Mouse (Mus musculus) spleen, postnatal 36 days (tissue): ENCODE measurements around the gene Gfpt1.
"Not testable (repeated sequence)": the region's sequence is repeated elsewhere in the genome, so short reads cannot be mapped to it uniquely, and the experiment has no call there.

ENCODE experiments used
- DNase-seq, 2 experiments: peaks; one replicate each; pipeline ENCODE4 v3.0.0; 2022; ENCODE audit warnings: low spot score in 2 of 2, mixed read lengths in 1 of 2

Gfpt1 gene

DNA sequence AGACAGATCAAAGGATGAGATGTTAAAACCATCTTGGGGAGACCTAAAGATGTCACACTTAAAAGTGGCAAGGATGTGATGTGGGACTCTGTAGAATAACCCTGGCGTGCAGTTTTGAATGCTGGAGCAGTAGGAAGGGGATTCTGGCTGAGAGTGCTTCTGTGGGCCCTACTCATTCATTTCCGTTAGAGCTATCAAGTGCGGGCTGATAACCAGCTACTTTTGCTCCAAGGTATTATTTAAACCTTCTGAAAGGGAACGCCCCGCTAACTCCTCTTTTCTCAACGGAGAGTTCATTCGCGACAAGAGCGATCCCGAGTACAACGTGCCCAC, 676 bp upstream of the Gfpt1 start:
- DNase-seq = no peak

DNA sequence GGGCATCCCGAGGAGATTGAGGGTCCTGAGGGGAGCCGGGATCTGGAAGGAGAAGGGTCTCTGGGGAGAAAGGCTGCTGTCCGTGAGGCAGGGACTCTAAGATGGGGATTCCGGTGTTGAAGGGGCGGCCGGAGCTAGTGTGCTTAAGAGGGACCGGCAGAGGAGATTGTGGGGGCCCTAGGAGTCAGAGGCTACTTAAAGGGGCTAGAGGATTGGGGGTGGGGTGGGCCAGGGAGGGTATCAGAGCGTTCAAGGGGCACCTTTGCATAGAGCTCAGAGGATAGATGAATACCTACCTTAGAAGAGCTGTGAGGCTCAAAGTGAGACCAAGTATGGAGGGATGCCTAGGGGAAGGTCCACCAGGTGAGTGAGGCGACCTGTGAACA, 478 bp downstream of the Gfpt1 start:
- no peak for DNase-seq

DNA sequence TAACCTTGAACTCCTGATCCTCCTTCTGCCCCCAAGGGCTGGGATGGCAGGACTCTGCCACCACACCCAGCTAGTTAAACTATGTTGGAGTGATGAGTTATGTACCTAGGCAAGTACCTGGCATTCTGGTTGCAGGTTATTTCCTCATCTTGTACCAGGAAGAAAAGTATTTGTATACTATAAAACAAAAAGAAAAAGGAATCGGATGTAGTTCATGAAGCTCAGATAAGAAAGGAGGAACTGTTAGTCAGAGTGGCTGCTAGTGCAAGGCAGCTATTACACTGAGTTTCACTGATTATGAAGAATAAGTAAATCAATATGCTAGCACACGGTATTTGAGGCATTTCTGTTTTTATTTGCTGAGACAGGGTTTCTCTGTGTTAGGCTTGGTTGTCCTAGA, 2.2 kb downstream of the Gfpt1 start:
- DNase-seq = no peak

DNA sequence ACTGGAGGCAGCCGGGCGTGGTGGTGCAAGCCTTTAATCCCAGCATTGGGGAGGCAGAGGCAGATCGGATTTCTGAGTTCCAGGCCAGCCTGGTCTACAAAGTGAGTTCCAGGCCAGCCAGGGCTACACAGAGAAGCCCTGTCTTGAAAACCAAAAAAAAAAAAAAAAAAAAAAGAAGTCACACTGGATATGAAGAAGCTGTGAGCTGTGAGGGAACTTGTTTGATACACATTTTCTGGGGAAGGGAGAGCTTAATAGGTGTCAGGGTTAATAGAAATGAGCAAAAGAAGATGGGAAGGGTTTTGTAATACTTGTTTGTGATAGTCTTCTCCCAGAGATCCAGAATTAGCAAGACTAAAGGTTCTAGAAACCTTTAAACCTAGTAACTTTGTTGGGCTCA, 2.9 kb downstream of the Gfpt1 start:
- no peak for DNase-seq

DNA sequence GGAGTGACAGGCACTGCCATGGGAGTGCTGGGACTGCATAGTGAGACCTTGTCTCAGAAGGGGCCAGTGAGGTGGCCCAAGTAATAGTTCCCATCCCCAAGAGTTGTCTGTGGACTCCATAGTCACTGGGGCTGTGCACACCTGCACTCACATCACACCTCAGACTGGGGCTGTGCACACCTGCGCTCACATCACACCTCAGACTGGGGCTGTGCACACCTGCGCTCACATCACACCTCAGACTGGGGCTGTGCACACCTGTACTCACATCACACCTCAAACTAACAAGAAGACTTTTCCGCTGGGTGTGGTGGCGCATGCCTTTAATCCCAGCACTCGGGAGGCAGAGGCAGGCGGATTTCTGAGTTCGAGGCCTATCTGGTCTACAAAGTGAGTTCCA, 6.1 kb downstream of the Gfpt1 start:
- DNase-seq = not testable (repeated sequence)

DNA sequence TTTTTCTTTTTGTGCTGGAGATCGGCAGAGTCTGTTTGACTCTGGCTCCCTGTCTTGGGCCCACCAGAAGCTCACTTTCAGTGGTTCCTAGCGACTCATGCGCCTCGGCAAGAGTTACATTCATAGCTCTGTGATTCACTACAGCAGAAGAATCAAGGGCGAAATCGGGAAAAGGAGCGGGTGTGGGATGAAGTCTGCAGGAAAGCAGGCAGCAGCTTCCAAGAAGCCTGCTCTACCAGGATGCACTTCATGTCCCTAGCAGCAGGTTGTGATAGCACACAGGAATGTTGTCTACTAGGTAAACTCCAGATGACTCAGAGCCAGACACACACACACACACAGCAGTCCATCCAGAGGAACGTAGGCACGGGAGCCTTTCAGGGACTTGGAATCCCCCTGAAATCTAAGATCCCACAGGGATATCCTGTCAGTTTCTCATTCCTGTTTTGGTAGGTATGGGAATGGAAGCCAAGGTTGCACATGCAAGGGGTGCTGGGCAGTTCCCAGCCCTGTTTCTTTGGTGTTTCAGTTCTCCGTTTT, 9.3 kb downstream of the Gfpt1 start:
- DNase-seq = no peak

DNA sequence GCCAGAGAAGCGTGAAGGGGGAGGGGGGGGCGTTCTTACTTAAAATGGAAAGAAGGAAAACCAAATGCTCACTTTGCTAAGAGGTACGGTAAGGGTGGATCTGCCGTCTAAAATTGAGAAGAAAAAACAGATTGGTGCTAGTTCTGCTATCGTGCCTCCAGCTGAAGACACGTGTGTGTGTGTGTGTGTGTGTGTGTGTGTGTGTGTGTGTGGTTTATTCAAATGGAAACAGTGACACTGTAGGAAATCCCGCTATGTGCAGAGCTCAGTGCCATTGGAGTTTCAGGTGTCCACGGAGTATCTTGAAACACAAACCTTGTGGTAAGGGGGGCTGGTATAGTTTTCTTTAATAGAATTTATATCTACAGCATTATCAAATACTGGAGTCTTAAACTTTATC, 11.5 kb downstream of the Gfpt1 start:
- DNase-seq = no peak

DNA sequence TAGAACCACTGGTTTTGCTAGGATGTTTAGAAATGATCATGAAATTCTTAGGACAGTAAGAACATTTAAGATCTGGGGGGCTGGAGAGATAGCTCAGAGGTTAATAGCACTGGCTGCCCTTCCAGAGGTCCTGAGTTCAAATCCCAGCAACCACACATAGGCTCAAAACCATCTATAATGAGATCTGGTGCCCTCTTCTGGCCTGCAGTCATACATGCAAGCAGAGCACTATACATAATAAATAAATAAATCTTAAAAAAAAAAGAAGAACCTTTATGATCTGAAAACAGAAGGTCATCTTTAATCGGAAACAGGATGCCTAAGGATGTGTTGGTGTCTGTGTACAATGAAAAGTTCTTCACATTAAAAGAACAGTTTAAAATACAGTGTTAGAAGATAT, 17.1 kb downstream of the Gfpt1 start:
- DNase-seq = no peak

DNA sequence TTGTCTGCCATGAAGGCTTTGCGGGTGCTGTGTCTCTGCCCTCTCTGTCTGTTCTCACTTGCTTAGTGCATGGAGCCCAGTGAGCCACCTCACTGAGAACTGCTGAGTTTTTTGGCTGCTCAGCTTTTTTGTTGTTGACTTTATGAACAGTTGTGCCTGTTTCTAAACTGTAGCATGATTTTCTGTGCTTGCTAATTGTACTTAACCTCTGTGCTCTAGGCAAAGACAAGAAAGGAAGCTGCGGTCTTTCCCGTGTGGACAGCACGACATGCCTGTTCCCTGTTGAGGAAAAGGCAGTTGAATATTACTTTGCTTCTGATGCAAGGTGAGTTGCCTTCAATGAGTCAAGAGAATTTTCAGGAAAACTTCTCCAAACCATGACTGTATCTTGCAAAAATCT, 20.9 kb downstream of the Gfpt1 start:
- DNase-seq = no peak

DNA sequence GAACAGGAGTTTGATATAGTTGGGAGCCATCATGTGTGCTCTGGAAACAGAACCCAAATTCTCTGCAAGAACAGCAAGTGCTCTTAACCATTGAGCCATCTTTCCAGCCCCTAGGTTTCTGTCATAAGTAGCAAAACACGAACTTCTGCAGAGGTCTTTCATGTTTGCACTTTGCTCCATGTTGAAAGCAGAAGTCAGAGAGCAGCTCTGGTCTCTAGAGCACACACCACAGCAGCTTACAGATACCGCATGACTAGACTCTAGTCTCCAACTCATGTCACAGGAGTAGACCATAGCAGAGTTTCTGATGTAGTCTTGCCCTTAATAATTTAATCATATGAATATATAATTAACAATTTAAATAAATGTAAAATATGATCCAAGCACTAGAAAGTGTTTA, 25.6 kb downstream of the Gfpt1 start:
- no peak for DNase-seq

DNA sequence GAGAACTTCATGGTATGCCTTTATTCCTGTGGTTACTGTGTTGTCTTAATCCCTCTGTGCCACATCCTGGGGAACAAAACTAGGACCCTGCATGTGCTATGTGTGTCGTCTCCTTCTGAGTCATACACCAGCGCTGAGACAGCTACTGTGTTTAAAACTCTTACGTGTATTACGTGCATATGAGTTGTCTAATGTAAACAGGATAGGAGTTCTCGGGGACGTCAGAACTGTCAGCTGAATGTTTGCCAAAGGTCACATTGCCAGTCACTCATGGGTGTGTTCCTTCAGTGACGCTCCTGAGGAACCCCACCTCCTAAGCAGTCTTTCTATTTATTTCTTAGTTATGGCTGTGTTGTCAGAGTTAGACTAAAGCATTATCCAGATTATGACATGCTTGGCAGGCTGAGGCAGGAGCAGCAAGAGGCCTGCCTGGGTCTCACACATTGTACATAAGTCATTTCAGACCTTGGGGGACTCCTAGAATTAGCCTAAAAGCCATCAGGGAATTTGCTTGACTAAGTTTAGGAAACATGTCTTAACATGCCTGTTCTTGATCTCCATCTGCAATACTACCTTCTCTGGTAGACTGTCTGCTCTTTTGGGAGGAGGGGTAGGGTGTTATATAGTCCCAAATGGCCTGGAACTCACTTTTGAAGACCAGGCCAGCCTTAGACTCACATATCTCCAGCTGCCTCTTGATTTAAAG, 26.7 kb downstream of the Gfpt1 start:
- no peak for DNase-seq

DNA sequence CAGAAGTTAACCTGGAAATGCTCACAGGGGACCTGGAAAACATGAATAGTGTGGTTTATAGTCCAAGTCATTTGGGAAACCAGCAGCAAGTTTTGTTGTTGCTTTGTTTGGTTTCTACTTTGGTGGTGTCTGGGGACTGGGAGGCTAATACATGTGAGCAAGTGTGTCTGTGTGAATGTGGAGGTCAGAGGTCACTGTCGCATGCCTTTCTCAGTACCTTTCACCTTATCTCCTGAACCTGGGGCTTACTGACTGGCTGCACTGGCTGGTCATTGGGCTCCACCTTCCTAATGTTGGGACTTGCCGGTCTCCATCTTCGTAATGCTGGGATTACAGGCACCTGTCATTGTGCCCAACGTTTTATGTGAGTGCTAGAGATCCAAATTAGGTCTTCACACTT, 28.0 kb downstream of the Gfpt1 start:
- DNase-seq = no peak

DNA sequence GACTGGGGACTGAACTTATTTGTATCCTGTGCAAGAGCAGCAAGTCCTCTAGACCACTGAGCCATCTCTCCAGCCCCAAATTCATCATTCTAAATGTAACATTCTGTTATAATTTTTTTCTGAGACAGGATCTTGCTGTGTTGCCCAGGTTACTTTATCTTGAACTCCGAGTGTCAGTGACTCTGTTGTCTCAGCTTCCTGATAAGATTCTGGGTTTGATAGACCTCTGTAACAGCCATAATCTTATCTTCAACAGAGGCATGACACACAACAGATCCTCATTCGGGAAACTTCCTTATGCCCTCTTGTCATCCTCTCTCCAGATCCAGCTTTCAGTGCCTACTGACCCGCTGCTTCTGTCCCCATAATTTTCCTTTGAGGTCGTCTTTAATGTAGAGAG, 30.1 kb downstream of the Gfpt1 start:
- DNase-seq = no peak

DNA sequence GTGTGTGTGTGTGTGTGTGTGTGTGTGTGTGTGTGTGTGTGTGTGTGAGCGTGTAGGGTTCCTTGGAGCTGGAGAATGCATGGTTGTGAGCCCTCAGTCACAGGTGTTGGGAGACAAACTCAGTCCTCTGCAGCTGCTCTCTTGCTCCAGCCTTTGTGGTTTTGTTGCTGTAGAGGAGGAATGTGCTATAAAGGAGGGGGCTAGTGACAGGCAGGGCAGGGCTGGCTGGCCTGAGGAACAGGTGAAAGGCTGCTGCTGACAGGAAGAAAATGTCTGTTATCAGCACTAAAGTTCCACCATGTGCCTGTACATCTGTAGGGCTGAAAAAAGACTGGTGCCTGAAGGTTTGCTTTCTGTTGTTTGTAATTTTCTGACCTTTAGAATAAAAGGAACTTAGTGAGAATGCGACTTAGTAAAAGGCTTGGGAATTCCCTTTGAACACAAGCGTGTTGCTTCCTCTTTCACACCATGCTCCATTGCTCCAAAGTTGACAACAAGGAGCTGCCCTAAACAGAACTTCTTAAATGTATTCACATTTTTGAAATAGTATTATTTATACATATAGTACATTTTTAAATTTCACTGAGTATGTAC, 32.5 kb downstream of the Gfpt1 start:
- peak; percentile 43 to 56 for DNase-seq

DNA sequence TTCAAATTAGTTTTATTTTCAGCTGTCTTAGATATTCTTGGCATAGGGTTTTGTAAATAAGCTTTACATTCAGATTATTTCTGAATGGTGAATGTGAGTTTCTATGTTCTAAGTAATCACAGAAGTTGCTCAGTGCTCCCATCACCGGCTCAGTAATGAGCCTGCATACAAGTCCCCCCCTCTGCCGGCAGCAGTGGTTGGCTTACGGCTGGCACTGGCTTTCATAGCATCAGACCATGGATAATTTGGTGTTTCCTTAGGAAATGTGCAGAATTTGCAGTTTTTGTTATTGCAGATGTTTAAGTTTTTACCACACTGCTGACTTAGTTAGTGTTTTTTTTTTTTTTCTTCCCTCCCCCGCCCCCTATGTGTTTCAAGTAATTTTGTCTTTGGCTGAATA, 36.8 kb downstream of the Gfpt1 start:
- no peak for DNase-seq

DNA sequence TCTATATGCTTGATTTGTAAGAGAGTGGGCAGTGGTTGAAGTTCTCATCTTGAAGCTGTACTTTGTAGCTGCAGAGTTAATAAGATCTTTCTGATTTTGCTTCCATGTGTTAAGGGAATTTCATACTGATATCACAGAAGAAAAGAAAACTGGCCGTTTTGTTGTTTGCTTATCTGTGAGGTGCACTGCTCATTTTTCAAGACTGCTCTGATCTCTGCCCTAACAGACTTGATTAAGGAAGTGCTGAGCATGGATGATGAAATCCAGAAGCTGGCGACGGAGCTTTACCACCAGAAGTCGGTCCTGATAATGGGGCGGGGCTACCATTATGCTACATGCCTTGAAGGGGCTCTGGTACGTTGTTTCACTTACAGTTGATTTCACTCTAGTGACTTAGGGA, 42.4 kb downstream of the Gfpt1 start:
- no peak for DNase-seq

DNA sequence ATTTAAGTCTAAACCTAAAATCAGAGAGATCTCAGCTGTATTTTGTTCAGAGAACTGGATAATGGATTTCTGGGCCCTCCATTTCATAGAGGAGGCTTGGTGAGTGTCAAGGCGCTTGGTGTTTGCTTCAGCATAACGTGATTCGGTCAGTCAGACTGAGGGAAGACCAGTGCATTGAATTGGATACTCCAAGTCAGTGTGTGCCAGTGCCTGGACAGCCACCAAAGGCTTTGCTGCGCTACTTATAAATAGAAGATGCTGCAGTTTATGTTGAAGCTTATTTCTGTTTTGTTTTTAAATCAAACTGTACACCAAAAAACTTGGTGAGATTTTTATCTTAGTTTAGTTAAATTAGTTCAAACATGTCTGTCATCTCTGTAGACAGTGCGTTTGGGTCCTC, 45.7 kb downstream of the Gfpt1 start:
- no peak for DNase-seq

DNA sequence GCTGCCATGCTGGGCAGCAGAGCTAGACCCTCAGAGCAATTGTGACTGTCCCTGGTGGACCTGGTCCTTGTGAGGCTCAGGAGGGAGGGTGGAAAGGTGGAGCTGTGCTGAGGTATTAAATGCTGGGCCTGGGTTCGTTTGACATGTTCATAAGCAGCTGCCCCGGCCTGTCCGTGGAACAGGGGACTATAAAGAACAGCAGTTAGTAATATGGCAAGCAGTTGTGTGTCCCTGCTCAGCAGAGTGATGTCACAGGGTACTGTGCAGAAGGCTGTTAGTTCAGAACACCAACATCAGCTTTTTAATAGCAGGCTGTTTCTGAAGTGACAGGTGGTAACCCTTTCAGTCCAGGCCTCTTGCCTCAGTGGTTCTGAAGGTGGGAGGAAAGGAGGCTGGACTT, 48.2 kb downstream of the Gfpt1 start:
- no peak for DNase-seq

DNA sequence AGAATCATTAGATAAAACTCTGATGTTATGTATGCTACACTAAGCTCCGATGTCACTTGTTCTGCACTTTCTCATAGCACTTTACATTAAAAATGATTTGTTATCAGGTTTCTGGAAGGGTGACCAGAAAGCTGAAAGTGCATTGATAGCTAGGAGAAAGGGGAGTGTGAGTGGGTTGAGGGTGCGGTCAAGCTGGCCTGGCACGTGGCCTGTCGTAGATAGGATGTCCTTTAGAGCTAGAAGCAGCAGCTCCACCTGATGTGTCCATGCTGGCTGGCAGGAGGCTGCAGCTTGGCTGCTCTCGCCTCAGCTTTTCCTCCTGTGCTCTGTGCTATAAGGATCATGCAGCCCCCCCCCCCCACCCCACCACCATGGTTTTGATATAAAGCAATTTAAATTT, 49.8 kb downstream of the Gfpt1 start:
- DNase-seq = no peak

DNA sequence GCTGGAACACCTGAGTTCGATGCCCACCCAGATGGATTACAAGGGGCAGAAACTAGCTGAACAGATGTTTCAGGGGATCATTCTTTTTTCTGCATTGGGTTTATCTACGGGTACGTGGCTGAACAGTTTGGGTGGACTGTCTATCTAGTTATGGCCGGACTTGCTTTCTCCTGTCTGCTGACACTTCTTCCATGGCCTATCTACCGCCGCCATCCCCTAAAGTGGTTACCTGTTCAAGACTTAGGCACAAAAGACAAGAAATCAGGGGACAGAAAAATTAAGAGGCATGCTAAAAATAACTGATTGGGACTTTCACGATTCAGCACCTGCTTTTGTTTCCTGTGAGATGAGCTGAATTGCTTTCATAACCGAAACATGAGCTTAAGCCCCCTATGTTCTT, 51.0 kb downstream of the Gfpt1 start:
- not testable (repeated sequence) for DNase-seq

DNA sequence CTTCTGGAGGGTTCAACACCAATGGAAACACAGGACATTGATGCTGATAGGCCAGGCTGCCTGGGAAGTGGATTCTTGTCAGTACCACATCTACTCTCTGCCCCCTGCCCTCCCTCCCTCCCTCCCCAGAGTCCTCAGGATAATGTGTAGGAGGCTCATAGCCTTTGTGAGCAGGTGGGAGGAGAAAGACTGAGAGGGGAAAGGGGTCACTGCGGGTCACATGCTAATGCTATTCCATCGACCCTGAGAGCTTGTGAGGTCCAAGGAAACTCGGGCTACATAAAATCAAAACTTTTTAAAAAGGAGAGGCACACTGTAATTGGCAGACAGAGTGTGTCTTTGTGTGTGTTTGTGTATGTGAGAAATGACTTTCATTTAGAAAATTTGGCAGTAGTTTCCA, 56.6 kb downstream of the Gfpt1 start:
- DNase-seq = no peak

DNA sequence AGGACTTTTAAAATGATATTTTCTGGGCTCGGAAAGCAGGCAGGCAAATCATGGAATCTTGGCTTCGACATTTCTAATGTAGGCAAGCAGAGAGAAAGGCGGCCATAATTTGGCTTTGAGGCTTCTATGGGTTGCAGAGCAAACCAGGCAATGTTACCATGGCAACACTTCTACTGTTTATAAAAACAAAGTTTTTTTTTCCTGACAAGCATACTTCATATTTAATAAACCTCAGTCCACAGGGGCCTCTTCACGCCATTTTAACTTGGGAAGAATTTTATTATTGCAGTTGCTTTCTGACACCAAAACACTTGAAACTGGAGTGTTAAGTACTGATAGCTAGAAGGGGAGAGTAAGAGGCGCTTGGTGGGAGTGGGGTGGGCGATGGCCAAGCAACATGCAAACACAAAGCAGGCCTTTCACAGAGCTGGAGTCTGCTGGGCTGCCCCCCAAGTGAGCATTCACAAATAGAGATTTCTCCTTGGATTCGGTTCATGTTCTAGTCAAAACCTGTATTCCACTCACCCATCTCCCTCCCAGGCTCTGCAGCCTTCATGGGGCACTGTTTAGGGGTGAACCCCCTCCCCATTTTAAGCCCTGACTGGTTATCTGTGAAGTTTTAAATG, 57.1 kb downstream of the Gfpt1 start:
- DNase-seq = no peak

DNA sequence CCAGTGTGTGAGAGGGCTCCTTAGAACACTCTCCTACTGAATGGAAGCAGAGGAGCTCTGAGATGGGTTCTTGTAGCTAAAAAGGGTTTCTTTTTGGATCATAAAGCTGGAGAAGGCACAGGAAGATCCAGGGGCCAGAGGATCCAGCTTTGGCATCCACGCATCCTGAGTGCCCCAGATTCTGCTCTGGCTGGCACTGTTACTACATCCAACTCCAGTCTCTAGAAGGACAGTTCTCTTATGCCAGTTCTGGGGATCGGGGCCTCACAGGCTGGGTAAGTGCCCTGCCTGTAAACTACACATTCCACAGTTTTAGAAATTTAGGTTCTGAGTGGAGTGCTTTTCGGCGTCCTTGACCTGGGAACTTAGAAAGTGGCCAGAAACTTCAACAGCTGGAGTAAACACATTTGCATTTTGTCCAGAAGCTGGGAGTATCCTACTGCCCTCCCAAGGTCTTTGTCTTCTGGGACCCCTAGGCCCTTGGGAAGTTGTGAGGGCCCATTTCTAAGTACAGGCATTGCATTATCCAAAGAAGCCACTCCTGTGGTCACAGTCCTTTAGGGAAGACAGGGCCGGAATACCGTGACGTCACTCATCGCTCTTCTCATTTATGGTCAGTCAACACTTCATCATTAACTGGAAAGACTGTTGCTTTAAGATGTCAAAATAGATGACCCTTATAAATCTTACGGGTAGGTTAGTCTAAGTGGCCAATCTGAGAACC, 57.8 kb downstream of the Gfpt1 start:
- no peak for DNase-seq
